Mouse (Mus musculus): ENCODE data around the gene Ptpa. TPM values are rescaled to one million over a fixed set of nuclear protein-coding genes. Genes with fewer than 3 reads are reported as not detected.

Ptpa gene
- polyA plus RNA-seq, 1 experiment: 102 TPM

GRCm38 (mm10) chr2:30471051-30471450 is 55.2 kb downstream of the Ptpa start:
- Histone ChIP-seq H3K27ac (ENCODE audit: insufficient read depth, low read depth, low read length) (peak overlapping the region; percentile 33; the same call in 1 of the 2 replicates), H3K4me3 (ENCODE audit: low read depth, low read length) (no peak overlapping the region)

GRCm38 (mm10) chr2:30471795-30472720 is 56.2 kb downstream of the Ptpa start:
- peak overlapping the region; percentile 73 for H3K27ac ChIP-seq (ENCODE audit: insufficient read depth, low read depth, low read length)
- TF ChIP-seq POLR2A (IDR thresholded peaks at IDR 0.05; ENCODE audit: low read depth, low read length) (no peak; the same call in 1 of the 2 replicates), CTCF (IDR thresholded peaks at IDR 0.05; ENCODE audit: extremely low read depth, insufficient read length, insufficient replicate concordance, low read depth, low read length) (no peak)
- H3K27me3 ChIP-seq (ENCODE audit: control insufficient read depth, insufficient read depth, low read length): no peaks in the 10 kb centered on the region
- under 1% methylated on average over 48 of the region's 51 CpGs for WGBS
- peak overlapping the region; percentile 83 for H3K4me3 ChIP-seq (ENCODE audit: low read depth, low read length)
- peaks cover 24% of the 10 kb centered on the region for H3K4me1 ChIP-seq (ENCODE audit: control insufficient read depth, insufficient read depth, insufficient read length, low read length)
- no peaks in the 10 kb centered on the region for H3K36me3 ChIP-seq (ENCODE audit: control insufficient read depth, insufficient read depth, low read length)

More at GRCm38 (mm10) chr2:30471051-30471450, 55.2 kb downstream of the Ptpa start:
- 46% methylated on average over 8 of the region's 8 CpGs for WGBS
- Histone ChIP-seq H3K4me1 (ENCODE audit: control insufficient read depth, insufficient read depth, insufficient read length, low read length) (peaks cover 22% of the 10 kb centered on the region), H3K27me3 (ENCODE audit: control insufficient read depth, insufficient read depth, low read length) (no peaks in the 10 kb centered on the region), H3K36me3 (ENCODE audit: control insufficient read depth, insufficient read depth, low read length) (no peaks in the 10 kb centered on the region)
- no peak for TF ChIP-seq POLR2A (IDR thresholded peaks at IDR 0.05; ENCODE audit: low read depth, low read length)
- TF ChIP-seq CTCF (IDR thresholded peaks at IDR 0.05; ENCODE audit: extremely low read depth, insufficient read length, insufficient replicate concordance, low read depth, low read length): no peak

GRCm38 (mm10) chr2:30472731-30473351 is 57.0 kb downstream of the Ptpa start:
- Histone ChIP-seq H3K27me3 (ENCODE audit: control insufficient read depth, insufficient read depth, low read length) (no peaks in the 10 kb centered on the region), H3K4me3 (ENCODE audit: low read depth, low read length) (peak overlapping the region; percentile 83), H3K4me1 (ENCODE audit: control insufficient read depth, insufficient read depth, insufficient read length, low read length) (peaks cover 24% of the 10 kb centered on the region), H3K36me3 (ENCODE audit: control insufficient read depth, insufficient read depth, low read length) (no peaks in the 10 kb centered on the region), H3K27ac (ENCODE audit: insufficient read depth, low read depth, low read length) (peak overlapping the region; percentile 48)
- under 1% methylated on average over 60 of the region's 60 CpGs for WGBS
- TF ChIP-seq CTCF (IDR thresholded peaks at IDR 0.05; ENCODE audit: extremely low read depth, insufficient read length, insufficient replicate concordance, low read depth, low read length) (no peak), POLR2A (IDR thresholded peaks at IDR 0.05; ENCODE audit: low read depth, low read length) (no peak)

GRCm38 (mm10) chr2:30473431-30474031 is 57.7 kb downstream of the Ptpa start:
- H3K4me1 ChIP-seq (ENCODE audit: control insufficient read depth, insufficient read depth, insufficient read length, low read length): peaks cover 24% of the 10 kb centered on the region
- H3K36me3 ChIP-seq (ENCODE audit: control insufficient read depth, insufficient read depth, low read length): no peaks in the 10 kb centered on the region
- peak overlapping the region; percentile 83 for H3K4me3 ChIP-seq (ENCODE audit: low read depth, low read length)
- TF ChIP-seq CTCF (IDR thresholded peaks at IDR 0.05; ENCODE audit: extremely low read depth, insufficient read length, insufficient replicate concordance, low read depth, low read length): no peak
- no peak for TF ChIP-seq POLR2A (IDR thresholded peaks at IDR 0.05; ENCODE audit: low read depth, low read length)
- H3K27ac ChIP-seq (ENCODE audit: insufficient read depth, low read depth, low read length): peak overlapping the region; percentile 21; the same call in 1 of the 2 replicates
- 2% methylated on average over 80 of the region's 80 CpGs for WGBS
- H3K27me3 ChIP-seq (ENCODE audit: control insufficient read depth, insufficient read depth, low read length): no peaks in the 10 kb centered on the region

GRCm38 (mm10) chr2:30474039-30474438 is 58.2 kb downstream of the Ptpa start, which contains the start of gene Ier5l:
Gene Ier5l (minus strand): TSS chr2:30474219.
- H3K27ac ChIP-seq (ENCODE audit: insufficient read depth, low read depth, low read length): peak within 1 kb of the TSS; percentile 48
- H3K4me3 ChIP-seq (ENCODE audit: low read depth, low read length): peak within 1 kb of the TSS; percentile 83
- no peaks in the 10 kb centered on the region for H3K27me3 ChIP-seq (ENCODE audit: control insufficient read depth, insufficient read depth, low read length)
- H3K4me1 ChIP-seq (ENCODE audit: control insufficient read depth, insufficient read depth, insufficient read length, low read length): peaks cover 24% of the 10 kb centered on the region
- H3K36me3 ChIP-seq (ENCODE audit: control insufficient read depth, insufficient read depth, low read length): no peaks in the 10 kb centered on the region
- WGBS: under 1% methylated on average over 37 of the region's 37 CpGs
- TF ChIP-seq CTCF (IDR thresholded peaks at IDR 0.05; ENCODE audit: extremely low read depth, insufficient read length, insufficient replicate concordance, low read depth, low read length) (no peak), POLR2A (IDR thresholded peaks at IDR 0.05; ENCODE audit: low read depth, low read length) (peak; percentile 96)

- Histone ChIP-seq H3K27ac (ENCODE audit: insufficient read depth, low read depth, low read length) (no peak overlapping the region), H3K36me3 (ENCODE audit: control insufficient read depth, insufficient read depth, low read length) (no peaks in the 10 kb centered on the region), H3K4me1 (ENCODE audit: control insufficient read depth, insufficient read depth, insufficient read length, low read length) (peaks cover 22% of the 10 kb centered on the region), H3K27me3 (ENCODE audit: control insufficient read depth, insufficient read depth, low read length) (no peaks in the 10 kb centered on the region), H3K4me3 (ENCODE audit: low read depth, low read length) (peak overlapping the region; percentile 83)
- no peak for TF ChIP-seq POLR2A (IDR thresholded peaks at IDR 0.05; ENCODE audit: low read depth, low read length)
- TF ChIP-seq CTCF (IDR thresholded peaks at IDR 0.05; ENCODE audit: extremely low read depth, insufficient read length, insufficient replicate concordance, low read depth, low read length): no peak
- whole genome bisulfite sequencing: 22% methylated on average over 4 of the region's 4 CpGs
Observed at GRCm38 (mm10) chr2:30474776-30475175, 58.9 kb downstream of the Ptpa start.
